Mouse (Mus musculus) testis, adult 2 months (tissue): ENCODE results near the gene Safb2.

ENCODE experiments used
- CTCF ChIP-seq: fragments of 200-500 bp; IDR thresholded peaks from 2 replicates; pipeline ENCODE4 v1.5.1; 2012; ENCODE audit warnings: low read depth, mild to moderate bottlenecking, inconsistent platforms, low read length, moderate library complexity; ENCODE audit not compliant: control insufficient read depth, insufficient read depth, insufficient replicate concordance
- POLR2A ChIP-seq: fragments of 200-500 bp; IDR thresholded peaks from 2 replicates; pipeline ENCODE4 v1.6.1; 2012; ENCODE audit warnings: low read depth, mild to moderate bottlenecking, inconsistent platforms, low read length, moderate library complexity; ENCODE audit not compliant: control insufficient read depth

DNA sequence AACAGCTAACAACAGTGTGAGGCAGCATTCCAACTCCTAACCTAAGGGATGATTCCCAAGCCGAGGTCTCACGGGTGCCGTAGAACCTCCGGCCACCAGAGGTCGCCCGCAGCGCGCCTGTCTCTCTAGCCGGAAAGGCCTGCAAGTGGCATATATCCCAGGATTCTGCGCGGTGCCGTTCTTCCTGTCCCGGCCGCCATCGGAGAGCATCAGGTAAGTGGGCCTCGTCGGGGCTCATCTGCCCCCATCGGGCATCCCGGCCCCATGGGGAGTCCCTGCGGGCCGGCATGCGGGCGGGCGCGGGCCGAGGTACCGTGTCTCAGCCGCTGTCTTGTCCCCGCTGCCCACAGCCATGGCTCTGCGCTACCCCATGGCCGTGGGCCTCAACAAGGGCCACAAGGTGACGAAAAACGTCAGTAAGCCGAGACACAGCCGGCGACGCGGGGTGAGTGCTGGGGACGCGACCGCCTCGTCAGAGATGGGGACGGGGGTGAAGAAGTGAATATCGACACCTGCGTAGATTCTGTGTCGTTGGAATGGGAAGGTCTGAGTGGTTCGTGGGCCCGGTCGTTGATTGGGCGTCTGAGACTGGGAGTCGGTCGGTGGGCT is 29.0 kb upstream of the Safb2 start, which contains the start of gene Rpl36:
- TF ChIP-seq CTCF: peak; percentile 97
- TF ChIP-seq POLR2A: peak; percentile 89
